Mouse (Mus musculus) left cerebral cortex, postnatal 4 days (tissue): ENCODE measurements around the gene Lhfpl2. TPM values are rescaled to one million over a fixed set of nuclear protein-coding genes. Genes with fewer than 3 reads are reported as not detected.
A peak's percentile ranks its signal among the peaks of the same experiment; 100 is the strongest.

Experiments used
- DNase-seq: peaks from one replicate; pipeline ENCODE4 v3.0.0-alpha.2; 2022
- intact Hi-C: fragments of 180-260 bp; cut with DNase I; formaldehyde crosslinking; loops from one replicate; pipeline ENCODE4 v1.15.1; 2025
- total RNA-seq, 2 experiments: library from RNA; stranded (reverse); gene quantifications; 2 replicates each; pipeline ENCODE4 v1.2.3; 2021

The Lhfpl2 gene
- total RNA-seq, 2 experiments from 2014 or later: 23.1 to 26.7 TPM

DNA sequence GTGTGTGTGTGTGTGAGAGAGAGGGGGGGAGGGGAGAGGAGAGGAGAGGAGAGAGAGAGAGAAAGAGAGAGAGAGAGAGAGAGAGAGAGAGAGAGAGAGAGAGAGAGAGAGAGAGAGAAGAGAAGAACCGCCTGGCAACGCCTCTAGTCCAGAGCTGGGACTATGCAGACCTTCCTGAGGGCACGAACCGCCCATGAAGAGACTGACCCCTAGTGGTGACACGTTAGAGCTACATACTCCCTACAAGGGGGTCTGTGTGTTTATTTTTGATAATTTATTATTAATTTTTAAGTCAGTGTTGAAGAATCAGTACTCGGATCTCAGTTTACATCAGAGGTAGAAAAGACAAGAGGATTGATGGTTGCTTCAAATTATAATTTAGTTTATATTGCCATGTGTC, 147.6 kb downstream of the Lhfpl2 start:
- intact Hi-C loops: no loop called here
- DNase-seq: peak; percentile 69

DNA sequence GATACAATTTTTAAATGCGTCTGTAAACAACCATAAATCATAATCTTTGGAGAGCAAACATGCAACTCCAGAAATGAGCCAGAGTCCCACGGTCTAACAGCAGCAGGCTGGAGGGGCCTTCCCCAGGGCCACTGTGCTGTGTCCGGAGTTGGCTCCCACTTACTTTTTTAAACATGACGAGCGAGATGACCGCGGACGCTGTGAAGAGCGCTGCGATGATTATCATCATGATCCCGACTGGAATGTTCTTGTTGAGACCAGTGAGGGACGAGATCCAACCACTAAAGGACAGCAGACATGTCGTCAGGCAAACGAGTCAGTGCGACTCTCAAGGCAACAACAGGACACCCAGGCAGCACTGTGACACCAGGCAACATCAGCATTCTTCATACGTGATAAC, 150.4 kb downstream of the Lhfpl2 start:
- no peak for DNase-seq
- intact Hi-C loops: no loop called here

DNA sequence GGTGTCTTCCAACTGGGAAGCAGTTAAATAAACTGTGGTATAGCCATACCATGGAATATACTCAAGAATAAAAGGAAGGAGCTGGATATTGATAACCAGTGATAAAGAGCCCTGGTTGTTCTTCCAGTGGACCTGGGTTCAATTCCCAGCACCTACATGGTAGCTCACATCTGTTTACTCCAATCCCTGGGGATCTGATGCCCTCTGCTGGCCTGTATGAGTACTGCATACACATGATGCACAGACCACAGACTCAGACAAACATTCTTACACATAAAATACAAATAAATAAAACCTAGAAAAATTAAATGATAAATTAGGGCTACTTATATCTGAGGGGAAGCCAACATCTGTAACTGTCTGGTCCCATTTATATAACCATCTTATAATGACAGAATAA, 151.3 kb downstream of the Lhfpl2 start:
- intact Hi-C loops: no loop called here

DNA sequence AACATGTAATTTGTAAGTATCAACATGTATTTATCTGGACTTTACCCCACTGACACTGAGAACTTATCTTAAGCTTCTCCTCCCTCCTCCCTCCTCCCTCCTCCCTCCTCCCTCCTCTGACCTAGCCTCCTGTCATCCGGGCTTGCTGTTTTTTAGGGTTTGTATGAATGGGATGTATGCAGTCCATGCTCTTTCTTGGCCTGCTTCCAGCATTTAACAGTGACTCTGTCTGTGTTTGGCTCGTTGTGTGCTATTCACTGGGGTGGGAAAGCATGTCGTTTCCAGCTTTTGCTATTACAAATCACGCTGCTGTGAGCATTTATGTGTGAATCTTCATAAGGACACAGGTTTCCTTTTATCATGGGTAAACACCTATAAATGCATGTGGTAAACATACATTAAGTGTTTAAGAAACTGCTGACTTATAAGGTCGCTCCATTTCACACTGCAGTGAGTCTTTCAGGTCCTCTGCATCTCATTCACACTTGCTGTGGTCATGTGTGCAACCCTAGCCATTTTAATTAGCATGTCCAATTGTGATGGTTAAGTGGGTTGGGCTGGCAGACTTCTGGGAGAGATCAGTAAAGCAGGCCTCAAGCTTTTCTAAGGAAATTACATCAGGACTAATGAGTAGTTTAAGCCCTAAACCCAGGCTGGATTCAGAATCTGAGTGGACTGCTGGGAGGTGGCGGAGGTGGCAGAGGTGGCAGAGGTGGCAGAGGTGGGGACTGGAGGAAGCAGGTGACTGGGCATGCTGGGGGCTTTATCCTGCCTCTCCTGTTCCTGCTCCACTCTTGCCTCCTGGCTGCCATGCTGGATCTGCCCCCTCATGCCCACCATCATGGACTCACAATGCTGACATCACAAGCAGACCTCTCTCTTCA, 153.9 kb downstream of the Lhfpl2 start:
- intact Hi-C loops: no loop called here
- no peak for DNase-seq

More for the DNA sequence above, 151.3 kb downstream of the Lhfpl2 start:
- DNase-seq: no peak

DNA sequence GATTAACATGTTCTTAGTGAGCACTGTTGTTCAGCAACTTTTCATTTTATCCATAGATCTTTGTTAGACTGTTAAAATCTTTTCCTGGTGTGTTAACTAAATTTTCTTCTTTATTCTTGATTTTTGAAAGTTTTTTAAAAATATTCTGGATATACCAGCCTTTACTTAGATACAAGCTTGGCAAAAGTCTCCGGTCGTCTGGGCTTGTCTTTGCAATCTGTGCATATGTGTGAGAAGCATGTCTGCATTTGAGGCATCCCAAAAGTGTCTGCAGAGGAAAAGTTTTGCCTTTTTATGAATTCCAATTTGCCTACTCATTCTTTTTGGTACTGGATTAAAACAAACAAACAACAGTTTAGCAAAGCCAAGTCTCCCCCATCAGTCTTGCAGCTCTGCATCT, 154.6 kb downstream of the Lhfpl2 start:
- intact Hi-C loops: no loop called here
- no peak for DNase-seq

DNA sequence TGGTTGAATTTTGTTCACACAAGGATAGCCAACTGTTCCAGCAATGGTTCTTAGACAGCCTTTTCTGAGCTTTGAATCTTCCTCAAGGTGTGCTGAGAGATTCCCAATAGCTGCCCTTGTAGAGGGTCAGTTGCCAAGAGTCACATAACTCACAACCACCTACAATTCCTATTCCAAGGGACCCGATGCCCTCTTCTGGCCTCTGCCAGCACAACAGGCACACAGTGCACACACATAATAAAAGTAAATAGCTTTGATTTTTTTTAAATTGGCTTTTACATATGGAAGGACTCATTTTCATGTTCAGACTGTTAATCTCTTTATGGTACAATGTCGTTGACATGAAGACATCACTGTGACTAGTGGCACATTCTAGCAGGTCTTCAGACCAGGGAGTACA, 155.1 kb downstream of the Lhfpl2 start:
- intact Hi-C loops: no loop called here
- no peak for DNase-seq

DNA sequence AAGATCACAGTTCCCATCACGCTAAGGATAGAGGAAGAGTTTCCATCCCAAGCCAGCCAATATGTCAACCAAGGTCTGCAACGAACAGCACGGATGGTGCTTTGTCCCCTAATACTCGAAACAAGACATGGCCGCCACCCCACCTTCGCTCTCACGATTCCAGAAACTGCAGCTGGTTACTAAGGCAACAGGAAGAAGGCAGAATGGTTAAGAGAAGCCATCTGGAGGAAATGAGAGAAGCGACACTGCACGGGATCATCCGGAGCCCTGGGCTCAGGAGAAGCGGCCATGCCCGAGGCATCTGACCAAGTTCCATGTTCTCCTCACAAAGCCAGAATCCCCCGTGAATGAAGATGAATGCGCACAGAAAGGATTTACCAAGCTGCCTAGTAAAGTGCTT, 166.0 kb downstream of the Lhfpl2 start:
- DNase-seq: no peak
- intact Hi-C loops: no loop called here

DNA sequence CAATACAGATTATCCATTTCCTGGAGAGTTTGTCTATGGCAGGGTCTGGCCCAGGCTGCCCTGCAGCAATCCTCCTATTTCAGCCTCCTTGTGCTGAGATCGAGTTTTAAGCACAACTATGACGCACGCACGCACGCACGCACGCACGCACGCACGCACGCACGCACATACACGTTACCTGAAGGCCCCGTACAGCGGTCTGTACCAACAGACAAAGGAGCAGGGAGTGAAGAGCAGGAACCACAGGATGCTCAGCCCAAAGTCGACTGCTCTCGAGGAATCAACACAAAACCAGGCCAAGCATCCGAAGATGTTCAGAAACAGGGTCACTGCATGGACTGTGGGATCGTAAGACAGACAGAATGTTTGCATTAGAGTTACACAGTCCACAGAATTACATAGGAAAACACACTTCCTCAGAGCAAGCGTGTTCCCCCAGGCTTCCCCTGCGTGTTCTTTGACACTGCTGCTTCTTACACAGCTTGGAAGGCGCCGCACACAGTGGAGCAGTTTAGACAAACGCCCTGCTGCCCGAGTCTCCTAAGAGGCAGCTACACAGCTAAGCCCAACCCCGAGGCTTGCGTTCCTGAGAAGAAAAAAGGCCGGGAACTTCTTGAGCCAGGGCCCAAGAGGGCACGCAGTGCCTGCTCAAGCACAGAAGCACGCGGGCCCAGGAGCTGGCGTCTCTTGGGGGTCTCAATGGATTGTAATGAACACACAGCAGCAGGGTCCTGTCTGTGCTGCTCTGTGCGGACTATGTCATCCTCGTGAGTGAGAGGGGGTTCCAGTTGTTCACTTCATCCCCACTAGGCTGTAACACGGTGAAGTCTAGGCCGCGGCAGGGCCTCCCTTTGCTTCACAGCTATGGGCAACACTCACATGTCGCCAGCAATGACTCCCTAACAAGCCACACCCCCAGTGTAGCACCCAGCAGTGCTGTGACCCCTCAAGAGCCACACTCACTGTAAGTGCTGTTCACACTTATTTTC, 167.4 kb downstream of the Lhfpl2 start:
- intact Hi-C loops: no loop called here
- no peak for DNase-seq

DNA sequence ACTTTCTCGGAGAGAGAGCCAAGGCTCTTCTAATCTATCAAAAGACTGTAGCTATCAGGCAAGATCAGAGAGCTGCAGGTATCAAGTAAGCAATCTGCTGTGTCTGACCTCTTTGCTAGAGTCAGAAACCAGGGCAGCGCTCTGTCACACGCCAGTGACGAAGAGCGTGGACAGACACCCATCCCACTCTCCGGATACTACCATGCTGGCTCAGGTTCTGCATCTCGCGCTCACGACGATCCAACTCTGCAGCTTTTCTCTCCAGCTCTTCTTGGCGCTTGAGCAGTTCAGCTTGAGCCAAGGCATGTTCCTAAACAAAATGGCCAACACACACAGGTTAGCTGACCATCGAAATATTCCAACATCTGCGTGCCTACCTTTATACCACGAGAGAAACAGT, 174.3 kb downstream of the Lhfpl2 start:
- no peak for DNase-seq
- intact Hi-C loops: no loop called here

DNA sequence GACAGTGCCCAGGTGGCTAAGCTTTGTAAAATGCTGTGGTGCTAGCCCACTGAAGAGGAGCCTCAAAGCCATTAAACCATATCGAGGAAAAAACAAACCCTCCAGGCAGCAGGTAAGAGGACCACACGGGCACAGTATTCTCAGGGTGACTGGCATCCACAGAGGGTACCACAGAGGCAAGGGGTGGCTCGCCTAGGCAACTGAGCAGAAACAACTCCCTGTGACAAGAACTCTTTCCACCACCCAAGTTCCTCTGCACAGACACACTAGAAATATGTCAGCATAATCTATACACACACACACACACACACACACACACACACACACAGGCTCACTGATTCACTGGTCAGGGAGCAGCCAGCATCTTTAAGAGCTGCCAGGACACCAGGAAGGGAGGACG, 181.9 kb downstream of the Lhfpl2 start:
- intact Hi-C loops: no loop called here

DNA sequence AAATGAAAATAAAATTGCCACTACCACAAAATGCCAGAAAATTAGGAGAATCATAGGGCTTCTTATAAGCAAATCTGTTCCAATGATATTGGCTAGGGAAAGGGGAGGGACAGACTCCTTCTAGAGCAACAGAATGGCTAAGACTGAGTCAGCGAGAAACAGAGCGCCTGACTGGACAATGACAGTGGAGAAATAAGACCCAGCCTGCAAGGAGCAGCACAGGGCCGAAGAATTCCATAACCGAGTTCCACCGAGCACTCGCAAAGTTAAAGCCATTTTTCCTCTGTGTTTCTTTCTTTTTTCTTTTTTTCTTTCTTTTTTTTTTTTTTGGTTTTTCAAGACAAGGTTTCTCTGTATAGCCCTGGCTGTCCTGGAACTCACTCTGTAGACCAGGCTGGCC, 182.5 kb downstream of the Lhfpl2 start:
- DNase-seq: no peak
- intact Hi-C loops: no loop called here

More for the DNA sequence above, 181.9 kb downstream of the Lhfpl2 start:
- no peak for DNase-seq

DNA sequence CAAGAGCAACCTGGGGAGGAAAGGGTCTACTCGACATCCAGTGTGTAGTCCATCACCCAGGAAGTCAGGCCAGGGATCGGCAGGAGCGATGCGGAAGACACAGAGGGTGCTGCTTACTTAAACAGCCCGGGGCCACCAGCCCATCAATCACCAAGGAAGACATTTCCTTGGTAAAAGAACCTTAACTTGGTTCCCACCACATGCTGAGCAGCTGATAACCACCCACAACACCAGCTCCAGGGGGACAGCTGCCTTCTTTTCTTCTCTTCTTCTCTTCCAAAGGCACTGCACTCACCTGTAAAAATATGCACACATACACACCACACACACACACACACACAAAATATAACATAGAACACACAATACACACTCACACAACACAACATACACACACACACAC, 183.3 kb downstream of the Lhfpl2 start:
- intact Hi-C loops: no loop called here
- DNase-seq: no peak

DNA sequence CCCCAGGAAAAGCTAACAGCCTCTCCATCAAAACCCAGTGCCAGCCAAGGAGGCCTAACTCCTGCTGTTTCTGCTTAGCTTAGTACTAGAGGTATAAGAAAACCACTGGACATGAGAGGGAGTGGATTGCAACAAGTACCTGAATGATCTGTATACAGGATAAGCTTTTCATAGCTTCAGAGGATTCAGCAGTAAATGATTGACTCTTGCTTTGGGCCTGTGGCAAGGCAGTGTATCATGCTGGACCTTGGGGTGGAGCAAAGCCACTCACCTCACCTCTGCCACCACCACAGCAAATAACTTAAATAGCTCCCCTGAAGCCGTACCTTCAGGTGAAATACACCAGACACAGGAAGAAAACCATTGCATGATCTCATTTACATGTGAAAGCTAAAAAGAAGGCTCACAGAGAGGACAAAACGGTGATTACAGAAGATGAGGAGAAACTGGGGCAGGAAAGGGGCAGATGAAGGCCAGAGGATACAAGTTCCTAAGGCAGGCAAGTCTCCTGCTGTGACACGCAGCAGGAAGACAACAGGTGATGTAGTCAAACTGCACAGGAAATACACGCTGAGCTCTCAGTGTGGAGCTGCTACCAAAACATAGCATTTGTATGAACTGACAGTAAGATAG, 184.4 kb downstream of the Lhfpl2 start:
- intact Hi-C loops: no loop called here
- DNase-seq: no peak

DNA sequence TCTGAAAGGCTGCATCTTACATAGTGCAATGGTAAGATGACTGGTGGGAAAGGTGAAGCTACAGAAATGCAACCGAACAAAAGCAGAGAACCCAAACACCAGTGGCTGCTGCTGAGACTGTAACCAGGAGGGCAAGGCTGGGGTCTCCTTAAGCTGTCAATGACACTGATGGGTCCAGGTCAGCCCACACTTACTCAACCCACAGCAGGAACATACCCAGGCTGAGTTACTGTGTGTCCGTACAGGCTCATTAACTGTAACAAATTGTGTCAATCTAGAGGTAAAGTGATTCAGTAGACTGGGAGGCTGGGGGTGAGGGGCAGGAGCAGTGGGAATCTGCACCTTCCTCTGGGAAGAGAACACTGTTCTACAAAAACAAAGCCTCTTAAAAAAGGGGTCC, 185.3 kb downstream of the Lhfpl2 start:
- intact Hi-C loops: no loop called here

More for the DNA sequence above, 185.3 kb downstream of the Lhfpl2 start:
- no peak for DNase-seq

Other genes with a start within 250 kb of the Lhfpl2 start
- gene Scamp1, start 228.1 kb downstream of the Lhfpl2 start, total RNA-seq: 100 to 1,000 TPM; 128 to 129 TPM